Mouse (Mus musculus) layer of hippocampus, adult 2 months (tissue): Measurements from ENCODE around the gene Dennd6a. TPM values are rescaled to one million over a fixed set of nuclear protein-coding genes. Genes with fewer than 3 reads are reported as not detected.
"Not testable (repeated sequence)": the region's sequence is repeated elsewhere in the genome, so short reads cannot be mapped to it uniquely, and the experiment has no call there.

Experiments
- DNase-seq, 2 experiments: peaks; one replicate each; pipeline ENCODE4 v3.0.0; 2022; ENCODE audit warnings: low spot score in 2 of 2
- H3K27ac ChIP-seq: fragments of 200-600 bp; 2 replicates; pipeline ENCODE4 v1.8.1; 2022
- H3K4me3 ChIP-seq: fragments of 200-600 bp; 2 replicates; pipeline ENCODE4 v1.8.1; 2022; ENCODE audit warnings: mild to moderate bottlenecking
- CTCF ChIP-seq: fragments of 200-600 bp; conservative IDR thresholded peaks from 2 replicates; pipeline ENCODE4 v1.8.1; 2022; ENCODE audit warnings: antibody characterized with exemption, mild to moderate bottlenecking, moderate library complexity
- long read RNA-seq, 2 experiments: library from polyadenylated mRNA; stranded (forward); transcript quantifications; one replicate each; pipeline ENCODE4 v2.0.0; 2021; ENCODE audit warnings: borderline mapping rate in 2 of 2
- total RNA-seq, 2 experiments: library from RNA; stranded (reverse); gene quantifications; 2 replicates each; pipeline ENCODE4 v1.2.3; 2021

Dennd6a gene
- 10 to 100 TPM; 24.0 to 26.3 TPM for total RNA-seq
- long read RNA-seq, experiment 1, full-length matches to known transcripts, result 16 of 18 reads
- long read RNA-seq, experiment 1, partial matches to known transcripts, result 0 of 18 reads
- long read RNA-seq, experiment 1, other reads (novel, unspliced or antisense), result 2 of 18 reads
- long read RNA-seq, experiment 2, full-length matches to known transcripts, result 18 of 27 reads
- long read RNA-seq, experiment 2, partial matches to known transcripts, result 2 of 27 reads
- long read RNA-seq, experiment 2, other reads (novel, unspliced or antisense), result 7 of 27 reads

DNA sequence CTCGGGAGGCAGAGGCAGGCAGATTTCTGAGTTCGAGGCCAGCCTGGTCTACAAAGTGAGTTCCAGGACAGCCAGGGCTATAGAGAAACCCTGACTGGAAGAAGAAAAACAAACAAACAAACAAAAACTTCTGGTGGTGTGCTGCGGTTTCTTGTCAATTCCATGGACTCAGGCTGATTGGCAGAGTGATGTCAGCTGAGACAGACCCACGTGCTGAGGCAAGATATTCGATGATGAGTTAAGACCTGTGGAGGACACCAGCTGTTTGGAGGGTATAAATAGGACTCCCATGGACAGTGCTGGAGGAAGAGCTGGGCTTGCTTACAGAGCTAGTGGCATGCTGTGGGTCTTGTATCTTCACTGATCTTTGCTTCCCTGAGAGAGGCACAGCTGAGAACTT is at the start of gene Dennd6a:
Dennd6a (plus strand) TSS at position 301 of the 400 bp plus-strand sequence.
- not testable (repeated sequence) for H3K4me3 ChIP-seq, DNase-seq, H3K27ac ChIP-seq

DNA sequence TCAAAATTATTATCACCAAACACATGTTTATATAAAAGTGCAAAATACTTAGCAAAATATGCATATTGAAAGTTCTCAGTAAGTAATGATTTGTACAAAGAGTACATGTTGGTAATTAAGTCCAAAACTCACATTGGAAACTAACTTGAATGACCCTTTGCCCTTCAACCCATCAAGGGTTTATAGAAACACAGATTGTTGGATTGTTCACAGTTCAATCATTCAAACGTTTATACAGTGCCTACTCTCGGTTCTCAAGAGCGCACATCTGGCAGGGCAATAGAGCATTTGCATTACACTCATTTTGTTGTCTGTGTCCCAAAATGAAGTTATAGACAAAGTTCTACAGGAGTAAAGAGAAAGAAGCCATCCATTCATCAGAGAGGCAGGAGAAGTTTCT is 47.7 kb upstream of the Dennd6a start:
- no peak for DNase-seq
- Histone ChIP-seq H3K4me3 (no peak overlapping the region), H3K27ac (no peak overlapping the region)
- TF ChIP-seq CTCF, result no peak

- Histone ChIP-seq H3K27ac (no peak overlapping the region), H3K4me3 (no peak overlapping the region)
- DNase-seq, result no peak
- TF ChIP-seq CTCF, result no peak
These were observed 45.4 kb upstream of the Dennd6a start for GRCm38 (mm10) chr14:26528296-26528695.

GRCm38 (mm10) chr14:26530350-26530749 is 43.3 kb upstream of the Dennd6a start:
- Histone ChIP-seq H3K4me3 (no peak overlapping the region), H3K27ac (no peak overlapping the region)
- TF ChIP-seq CTCF, result no peak
- no peak for DNase-seq

DNA sequence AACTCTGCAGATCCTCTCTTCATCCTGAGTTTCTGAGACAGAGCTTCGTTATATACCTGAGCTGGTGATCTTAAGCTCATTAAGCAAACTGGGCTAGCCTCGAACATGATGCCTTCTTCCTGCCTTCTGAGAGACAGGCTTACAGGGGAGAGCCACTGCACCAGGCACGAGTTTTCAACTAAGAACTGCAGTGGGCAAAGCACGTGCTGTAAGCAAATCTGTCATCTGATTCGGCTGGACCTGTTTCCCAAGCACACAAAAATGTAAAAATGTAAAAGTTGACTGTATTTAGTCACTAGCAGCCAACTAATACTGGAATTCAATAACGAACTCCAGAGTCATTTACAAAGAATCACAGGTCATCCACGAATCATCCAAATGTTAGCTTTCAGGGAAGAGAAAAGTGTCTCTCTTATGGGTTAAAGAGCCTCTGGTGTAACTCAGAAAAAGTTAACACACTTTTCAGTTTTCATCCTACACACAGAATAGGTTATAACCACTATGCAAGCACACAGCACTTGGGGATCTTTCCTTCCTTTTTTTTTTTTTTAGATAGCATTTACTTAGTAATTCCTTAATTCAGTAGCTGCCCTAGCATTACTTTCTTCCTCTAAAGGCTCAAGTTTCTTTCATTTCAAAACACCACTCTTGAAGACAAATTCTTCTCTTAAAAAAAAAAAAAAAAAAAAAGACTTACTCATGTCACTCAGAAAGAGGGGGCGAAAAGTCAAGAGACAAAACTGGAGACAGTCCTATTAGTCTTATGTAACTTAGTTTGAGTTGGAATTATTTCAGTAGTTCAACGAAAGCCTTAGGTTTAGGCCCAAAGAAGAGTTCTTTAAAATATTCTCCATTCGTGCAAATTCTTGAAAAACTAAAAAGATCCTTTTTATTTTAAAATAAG is 42.0 kb upstream of the Dennd6a start:
- Histone ChIP-seq H3K27ac (no peak overlapping the region), H3K4me3 (peak overlapping the region; percentile 16)
- no peak for TF ChIP-seq CTCF
- no peak for DNase-seq

DNA sequence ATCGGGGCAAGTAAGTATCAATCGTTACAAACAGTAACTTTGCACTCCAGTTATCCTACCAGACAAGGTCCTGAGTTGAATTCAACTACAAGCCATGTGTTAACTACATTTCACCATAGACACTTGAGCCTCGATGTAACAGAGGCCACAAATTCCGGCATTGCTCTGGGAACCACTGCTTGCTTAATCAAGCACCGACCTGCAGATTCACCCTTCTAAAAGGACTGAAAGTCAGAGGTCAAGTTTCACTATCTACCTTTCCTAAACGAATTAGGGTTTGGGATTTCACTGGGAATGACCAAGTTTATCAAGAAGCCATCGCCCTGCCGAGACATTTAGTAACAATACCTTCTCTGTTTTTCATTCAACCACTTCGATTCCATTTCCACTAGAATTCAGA is 40.9 kb upstream of the Dennd6a start:
- TF ChIP-seq CTCF, result no peak
- H3K4me3 ChIP-seq, result peak overlapping the region; percentile 71

GRCm38 (mm10) chr14:26533267-26533666 is 40.4 kb upstream of the Dennd6a start:
- DNase-seq, result no peak
- no peak for TF ChIP-seq CTCF
- Histone ChIP-seq H3K27ac (peak overlapping the region; percentile 95; the same call in 1 of the 2 replicates), H3K4me3 (peak overlapping the region; percentile 71)

More for the DNA sequence above, 40.9 kb upstream of the Dennd6a start:
- no peak overlapping the region for H3K27ac ChIP-seq
- DNase-seq, result no peak

DNA sequence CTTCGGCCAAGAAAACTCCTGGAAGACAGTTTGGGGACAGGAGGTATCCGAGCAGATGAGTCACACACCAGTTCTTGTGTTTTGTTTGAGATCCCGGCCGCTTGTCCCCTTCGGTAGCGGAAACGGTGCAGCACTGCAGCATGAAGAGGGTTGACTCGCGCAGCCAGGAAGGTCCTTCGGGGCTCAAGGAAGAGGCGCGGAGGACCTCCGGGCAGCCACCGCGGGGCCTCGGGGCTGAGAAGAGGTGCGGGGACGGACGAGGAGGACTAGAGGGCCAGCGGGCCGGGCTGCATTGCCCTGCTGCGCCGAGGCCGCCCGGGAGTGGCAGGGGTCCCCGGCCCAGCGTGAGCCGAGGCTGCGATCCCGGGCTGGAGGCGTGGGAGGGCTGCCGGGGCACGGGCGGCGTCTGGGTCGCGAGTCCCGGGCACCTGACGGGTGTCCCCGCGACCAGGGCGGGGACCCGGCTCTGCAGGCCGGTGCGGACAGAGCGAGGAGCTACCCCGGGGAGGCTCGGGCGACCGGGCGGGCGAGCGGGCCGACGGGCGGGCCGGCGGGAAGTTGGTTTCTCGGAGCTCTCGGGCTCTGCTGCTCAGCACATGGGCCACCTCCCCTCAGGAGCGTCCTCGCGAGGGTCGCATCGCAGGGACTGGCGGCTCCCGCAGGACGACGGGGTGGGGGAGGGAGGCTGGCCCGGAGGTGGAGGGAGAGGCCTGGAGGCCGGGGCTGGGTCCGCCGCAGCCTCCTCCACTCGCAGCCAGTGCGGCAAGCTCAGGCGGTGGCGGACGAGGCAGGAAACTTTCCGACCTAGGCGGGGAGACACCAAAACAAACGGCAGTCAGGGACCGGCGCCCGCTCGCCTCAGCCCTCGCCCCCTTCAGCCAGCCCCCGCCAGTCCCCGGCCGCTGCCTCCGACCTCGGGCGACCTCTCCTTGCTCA is 39.6 kb upstream of the Dennd6a start:
- TF ChIP-seq CTCF, result no peak
- H3K4me3 ChIP-seq, result peak overlapping the region; percentile 71
- DNase-seq, result no peak
- peak overlapping the region; percentile 95 for H3K27ac ChIP-seq

DNA sequence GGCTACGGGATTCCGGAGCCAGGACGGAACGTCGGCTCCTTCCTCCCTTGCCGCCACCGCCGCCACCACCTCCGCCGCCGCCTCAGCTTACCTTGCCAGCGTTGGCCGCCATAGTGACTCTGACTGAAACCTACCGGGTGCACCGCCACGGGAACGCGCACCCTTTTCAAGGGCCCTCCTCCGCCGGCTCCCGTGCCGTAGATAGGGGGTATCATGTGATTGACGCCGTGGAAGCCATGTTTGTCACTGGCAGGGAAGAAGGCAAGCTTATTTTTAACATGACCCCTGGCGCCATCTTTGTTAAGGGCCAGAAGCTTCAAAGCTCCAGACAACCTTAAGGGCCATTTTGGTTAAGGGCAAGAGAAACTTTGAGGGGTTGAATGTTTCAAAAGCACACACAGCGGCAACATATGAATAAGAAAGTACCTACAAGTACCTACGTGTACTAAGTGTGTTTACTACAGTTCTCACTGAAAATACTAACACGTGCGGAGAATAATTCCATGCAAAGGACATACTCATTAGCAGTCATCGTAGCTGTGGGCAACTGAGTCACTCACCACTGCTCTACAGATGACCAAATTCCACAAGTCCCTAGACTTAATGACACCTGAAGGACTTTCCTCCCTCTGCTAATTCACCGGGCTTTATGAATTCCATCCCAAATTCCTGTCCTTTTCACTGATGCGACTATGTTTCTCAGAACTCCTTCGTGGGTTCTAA is 38.7 kb upstream of the Dennd6a start, which contains the start of gene Slmap:
Slmap (minus strand) TSS at position 175 of the 723 bp plus-strand sequence.
- peak; percentile 99 to 100 for DNase-seq
- Histone ChIP-seq H3K27ac (peak within 1 kb of the TSS; percentile 95), H3K4me3 (peak within 1 kb of the TSS; percentile 71)
- no peak for TF ChIP-seq CTCF

GRCm38 (mm10) chr14:26539241-26539640 is 34.4 kb upstream of the Dennd6a start:
- DNase-seq, result no peak
- TF ChIP-seq CTCF, result no peak

GRCm38 (mm10) chr14:26540577-26540976 is 33.1 kb upstream of the Dennd6a start:
- no peak for TF ChIP-seq CTCF
- Histone ChIP-seq H3K4me3 (no peak overlapping the region), H3K27ac (no peak overlapping the region)
- DNase-seq, result no peak

More at GRCm38 (mm10) chr14:26539241-26539640, 34.4 kb upstream of the Dennd6a start:
- Histone ChIP-seq H3K4me3 (no peak overlapping the region), H3K27ac (no peak overlapping the region)

GRCm38 (mm10) chr14:26542136-26542535 is 31.5 kb upstream of the Dennd6a start:
- no peak overlapping the region for H3K4me3 ChIP-seq
- no peak overlapping the region for H3K27ac ChIP-seq
- TF ChIP-seq CTCF, result no peak
- DNase-seq, result no peak
